Mouse (Mus musculus): Measurements from ENCODE around the gene Aplp2. TPM values are rescaled to one million over a fixed set of nuclear protein-coding genes. Genes with fewer than 3 reads are reported as not detected.
"Not testable (repeated sequence)": the region's sequence is repeated elsewhere in the genome, so short reads cannot be mapped to it uniquely, and the experiment has no call there.

Aplp2 gene
- total RNA-seq, 2 experiments from 2014 or later: 451 to 456 TPM

DNA sequence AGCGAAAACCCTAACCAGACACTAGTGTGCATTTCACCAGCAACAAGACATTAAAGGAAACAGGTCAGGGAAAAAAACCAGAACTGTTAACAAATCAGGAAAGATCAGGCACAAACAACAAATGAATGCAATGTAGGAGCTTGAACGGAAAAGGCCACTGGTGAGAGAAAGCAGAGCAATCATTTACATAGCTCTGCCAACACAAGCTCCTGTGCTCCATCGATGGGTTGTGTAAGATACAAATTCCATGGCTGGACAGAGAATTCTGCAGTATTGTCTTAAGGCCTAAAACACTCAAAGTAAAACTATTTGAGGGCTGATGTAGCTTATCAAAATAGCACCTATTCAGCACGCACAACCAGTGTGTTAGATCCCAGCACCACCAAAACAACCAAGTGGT, 28.6 kb downstream of the Aplp2 start:
- DNase-seq (ENCODE audit: extremely low spot score in 1 of 2, low spot score in 1 of 2): no peak

DNA sequence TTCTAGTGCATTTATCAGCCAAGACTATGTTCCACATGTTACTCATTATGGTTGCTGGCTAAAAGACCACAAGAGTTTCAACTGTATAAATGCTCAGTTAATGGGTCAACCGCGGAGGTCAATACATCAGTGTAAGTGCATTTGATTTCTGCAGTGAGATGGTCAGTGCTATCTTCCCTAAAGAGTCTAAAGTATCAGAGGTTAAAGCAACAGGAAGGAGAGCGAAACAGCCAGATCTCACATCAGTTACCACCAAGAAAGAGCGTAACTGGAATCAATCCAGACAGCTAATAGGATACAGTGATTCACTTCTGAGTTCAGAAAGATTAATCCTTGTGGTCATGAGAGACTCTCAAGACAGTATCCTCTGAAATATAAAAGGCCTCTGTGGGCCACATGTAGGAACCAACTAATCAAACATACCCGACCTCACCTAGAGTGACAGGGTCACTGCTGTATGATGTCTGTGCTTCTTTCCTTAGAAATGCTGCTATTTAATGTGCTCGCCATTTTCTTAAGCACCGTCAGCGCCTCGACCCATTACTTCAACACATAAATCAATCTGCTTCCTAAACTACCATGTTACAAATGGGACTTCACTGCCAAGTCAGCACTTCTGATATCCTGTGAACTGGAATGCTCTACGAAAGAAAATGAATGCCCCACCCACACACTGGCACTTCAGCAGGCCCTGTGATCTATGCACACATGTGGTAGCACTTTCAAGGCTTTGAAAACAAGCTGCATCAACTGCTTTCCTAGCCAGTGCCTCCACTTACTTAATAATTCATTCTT, 30.1 kb downstream of the Aplp2 start:
- no peak for DNase-seq (ENCODE audit: extremely low spot score in 1 of 2, low spot score in 1 of 2)

DNA sequence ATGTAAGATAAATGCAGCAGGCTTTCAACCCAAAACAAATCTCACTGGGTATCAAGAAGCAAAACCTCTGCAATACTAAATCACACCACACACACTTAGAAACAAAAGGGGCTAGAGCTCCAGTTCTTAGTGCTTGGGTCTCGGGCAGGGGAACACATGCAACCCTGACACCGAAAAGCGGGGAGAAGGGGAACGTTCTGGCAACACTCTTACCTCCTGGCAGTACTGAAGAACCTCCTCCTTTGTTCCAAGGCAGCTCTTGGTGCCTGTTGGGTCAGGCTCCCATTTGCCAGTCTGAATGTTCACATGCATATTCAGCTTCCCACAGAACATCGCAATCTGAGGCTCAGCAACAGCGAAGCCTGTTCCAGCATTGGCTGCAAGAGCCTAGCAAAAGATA, 33.9 kb downstream of the Aplp2 start:
- DNase-seq (ENCODE audit: extremely low spot score in 1 of 2, low spot score in 1 of 2): no peak

DNA sequence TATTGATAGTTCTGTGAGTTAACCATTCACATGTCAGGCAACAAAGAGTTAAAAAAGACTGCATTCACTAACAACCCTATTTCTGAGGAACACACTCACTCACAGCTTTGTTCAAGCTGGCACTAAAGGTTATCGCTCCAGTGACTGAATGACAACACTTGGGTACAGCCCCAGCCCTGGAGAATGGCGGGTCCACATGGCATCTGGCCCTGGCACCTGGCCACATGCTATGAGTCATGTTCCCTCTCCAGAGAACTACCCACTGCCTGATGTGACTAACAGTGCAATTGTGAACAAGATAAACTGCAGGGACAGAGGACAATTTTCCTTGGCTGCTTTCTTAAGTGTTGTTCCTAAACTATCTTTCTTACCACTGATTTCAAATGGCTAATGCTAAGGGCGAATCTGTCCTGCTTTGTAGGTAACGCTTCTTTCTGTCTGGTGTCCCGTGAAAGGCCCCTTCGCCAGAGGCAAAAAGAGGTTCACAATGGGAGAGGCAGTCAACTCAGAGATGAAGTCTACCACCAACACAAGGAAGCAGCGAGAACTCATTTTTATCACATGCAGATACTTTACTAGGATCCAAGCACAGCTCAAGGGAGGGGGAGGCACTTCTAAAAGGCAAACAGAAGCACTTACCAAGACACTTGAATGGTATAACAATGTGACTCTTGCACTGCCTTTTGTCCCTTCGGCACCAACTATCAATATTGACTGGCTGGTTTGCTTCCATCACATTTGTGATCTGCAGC, 35.1 kb downstream of the Aplp2 start:
- peak; percentile 51 to 77 for DNase-seq (ENCODE audit: extremely low spot score in 1 of 2, low spot score in 1 of 2)

DNA sequence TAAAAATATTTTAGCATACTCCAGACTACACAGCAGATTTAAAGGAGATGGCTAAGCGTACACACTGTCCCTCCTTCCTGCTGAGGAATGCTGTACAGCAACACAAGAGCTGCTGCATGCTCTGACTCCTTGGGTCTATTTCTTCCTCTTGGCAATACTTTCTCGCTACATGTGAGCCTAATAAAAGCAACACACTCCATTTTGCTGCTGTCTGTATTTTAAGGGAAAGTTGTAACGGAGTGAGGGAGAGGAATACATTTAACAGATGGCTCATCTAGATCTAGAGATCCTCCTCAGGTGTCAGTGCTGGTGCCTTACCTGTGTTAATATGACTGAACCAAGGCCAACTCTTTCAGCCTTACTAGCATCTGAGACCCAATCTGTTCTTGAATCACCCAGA, 35.6 kb downstream of the Aplp2 start:
- no peak for DNase-seq (ENCODE audit: extremely low spot score in 1 of 2, low spot score in 1 of 2)

DNA sequence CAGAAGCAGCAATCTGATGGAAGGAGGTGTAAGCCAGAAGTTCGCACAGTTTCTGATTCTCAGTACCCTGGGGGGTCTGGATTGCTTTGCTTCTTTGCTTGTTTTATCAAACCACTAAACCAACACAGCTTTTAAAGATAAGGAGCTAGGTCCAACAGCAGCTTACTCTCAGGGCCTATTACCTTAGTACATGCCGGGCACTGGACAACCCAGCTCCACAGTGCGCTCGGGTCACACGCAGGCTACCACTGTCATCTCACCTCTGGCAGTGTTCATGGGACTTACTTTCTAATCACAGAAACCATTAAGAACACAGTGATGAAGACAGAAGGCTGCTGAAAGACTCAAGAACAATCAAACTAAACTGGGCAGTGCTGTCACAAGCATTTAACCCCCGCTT, 36.3 kb downstream of the Aplp2 start:
- no peak for DNase-seq (ENCODE audit: extremely low spot score in 1 of 2, low spot score in 1 of 2)

DNA sequence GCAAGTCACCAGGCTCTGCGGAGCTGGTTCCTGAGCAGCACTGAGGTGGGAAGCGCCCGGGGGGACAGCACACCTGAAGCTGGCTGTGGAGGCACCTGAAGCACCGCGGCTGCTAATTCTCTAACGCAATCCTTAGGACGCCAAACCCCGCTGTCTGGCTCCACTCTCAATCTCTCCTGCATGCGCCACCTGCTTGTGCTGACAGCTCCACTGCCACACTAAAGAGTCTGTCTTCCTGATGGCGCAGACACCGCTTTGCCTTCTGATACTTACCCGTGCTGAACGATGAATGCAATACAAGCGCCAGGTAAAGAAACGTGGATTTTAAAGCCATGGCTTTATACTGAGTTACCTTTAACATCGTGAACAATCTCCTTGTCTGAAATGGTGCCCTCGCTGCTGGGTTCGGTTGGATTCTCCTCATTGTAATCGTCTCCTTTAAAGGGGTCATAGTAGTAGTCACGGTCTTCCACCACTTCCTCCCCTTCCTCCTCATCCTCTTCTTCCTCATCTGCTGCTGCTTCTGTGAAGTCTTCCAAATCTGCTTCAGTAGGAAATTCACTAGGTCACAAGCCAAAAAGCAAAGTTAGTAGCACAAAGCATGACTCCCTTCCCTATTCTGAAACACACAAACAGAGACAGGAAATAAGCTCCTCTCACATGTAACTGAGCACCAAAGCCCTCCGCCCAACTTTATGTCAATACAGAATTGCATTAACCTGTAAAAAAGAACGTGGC, 43.1 kb downstream of the Aplp2 start:
- no peak for DNase-seq (ENCODE audit: extremely low spot score in 1 of 2, low spot score in 1 of 2)

DNA sequence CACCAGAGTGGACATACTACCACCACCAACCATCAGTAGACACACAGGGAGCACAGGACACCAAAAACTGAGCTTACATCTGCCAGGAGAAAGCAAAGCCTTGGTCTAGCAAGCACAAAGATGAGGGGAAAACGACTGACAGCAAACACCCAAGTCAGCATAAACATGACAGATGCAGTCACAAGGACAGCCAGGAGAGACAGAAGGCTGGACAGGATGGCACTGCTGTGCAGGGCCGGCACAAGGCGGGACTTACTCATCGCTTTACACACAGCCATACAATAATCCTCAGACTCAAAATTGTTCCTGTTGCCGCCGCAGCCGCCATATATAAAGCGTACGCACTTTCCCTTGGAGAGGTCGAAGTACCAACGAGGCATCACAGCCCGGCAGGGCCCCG, 44.3 kb downstream of the Aplp2 start:
- DNase-seq (ENCODE audit: extremely low spot score in 1 of 2, low spot score in 1 of 2): no peak

DNA sequence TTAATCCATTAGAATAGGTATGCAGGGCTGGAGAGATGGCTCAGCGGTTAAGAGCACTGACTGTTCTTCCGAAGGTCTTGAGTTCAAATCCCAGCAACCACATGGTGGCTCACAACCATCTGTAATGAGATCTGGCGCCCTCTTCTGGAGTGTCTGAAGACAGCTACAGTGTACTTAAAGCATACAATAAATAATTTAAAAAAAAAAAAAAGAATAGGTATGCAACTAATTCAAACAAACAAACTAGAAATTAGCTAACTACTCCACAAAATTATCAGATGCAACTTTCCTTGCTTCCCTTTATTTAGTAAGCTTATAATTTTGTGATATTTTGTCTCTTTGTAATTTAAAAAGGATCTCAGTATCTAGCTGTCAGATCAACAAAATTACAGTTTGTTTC, 46.1 kb downstream of the Aplp2 start:
- DNase-seq (ENCODE audit: extremely low spot score in 1 of 2, low spot score in 1 of 2): not testable (repeated sequence)

DNA sequence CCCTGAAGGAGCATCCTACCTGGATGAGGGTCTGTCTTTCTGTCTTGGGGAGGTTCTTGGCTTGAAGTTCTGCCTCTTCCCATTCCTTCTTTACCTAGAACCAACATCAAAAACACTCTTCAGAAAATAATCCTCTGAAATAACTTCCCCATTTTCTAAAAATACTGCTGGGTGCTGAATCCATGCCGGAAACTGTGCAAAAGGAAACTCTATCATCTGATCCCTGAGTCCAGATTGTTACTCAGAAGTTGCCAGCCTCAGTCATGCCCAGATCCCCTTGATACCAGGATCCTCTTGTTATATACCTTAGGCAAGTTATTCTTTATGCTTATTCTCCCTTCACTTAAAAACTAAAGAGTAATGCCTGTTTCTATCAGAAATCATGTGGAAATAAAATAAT, 48.3 kb downstream of the Aplp2 start:
- no peak for DNase-seq (ENCODE audit: extremely low spot score in 1 of 2, low spot score in 1 of 2)

DNA sequence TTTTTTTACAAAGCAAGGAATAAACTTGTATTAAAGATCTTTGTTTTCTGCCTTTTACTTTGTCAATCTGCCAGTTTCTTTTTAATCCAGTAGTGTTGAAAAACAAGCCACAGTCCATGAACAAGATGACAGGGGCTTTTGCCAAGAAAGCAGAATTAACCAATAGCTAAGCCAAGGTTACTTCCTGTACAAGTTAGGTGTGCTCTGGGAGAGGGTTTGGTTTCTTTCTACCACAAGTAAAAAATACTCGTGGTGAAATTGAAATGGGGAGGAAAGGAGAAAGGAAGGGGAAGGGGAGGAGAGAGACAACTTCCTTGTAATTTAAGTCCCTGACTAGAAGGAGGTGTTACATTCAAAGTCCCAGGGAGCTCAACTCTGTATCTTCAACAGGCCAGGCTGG, 48.7 kb downstream of the Aplp2 start:
- DNase-seq (ENCODE audit: extremely low spot score in 1 of 2, low spot score in 1 of 2): no peak

DNA sequence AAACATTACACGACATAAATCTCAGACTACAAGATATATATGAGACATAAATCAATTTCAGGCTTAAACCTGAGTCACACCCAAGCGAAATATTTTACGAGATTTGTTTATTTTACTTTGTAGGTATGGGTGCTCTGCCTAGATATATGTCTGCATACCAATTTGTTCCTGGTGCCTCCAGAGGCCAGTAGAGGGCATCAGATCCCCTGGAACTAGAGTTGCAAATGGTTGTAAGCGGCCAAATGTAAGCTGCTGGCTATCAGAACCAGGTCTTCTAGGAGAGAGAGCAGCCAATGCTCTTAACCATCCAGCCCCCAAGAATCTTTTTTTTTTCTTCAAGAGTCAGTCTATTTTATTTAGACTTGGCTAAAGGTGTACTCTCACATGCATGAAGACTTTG, 51.7 kb downstream of the Aplp2 start:
- no peak for DNase-seq (ENCODE audit: extremely low spot score in 1 of 2, low spot score in 1 of 2)

DNA sequence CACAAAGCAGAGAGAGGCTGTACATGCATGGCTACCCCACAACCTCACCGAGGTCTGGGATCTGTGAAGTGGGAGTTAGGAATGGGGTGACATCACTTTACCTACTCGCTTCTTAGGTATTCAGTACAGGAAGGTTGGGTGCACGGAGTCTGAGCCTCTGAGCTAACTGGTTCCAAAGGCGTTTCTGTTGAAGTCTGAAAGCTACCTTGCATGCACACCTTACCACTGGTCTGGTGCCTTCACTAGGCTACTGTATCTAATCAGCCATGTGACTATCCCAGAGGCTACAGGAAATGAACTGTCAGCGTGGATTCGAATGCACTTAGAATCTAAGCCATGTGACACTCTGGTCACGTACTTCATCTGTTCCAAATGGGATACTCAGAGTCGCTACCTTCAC, 55.0 kb downstream of the Aplp2 start:
- no peak for DNase-seq (ENCODE audit: extremely low spot score in 1 of 2, low spot score in 1 of 2)

DNA sequence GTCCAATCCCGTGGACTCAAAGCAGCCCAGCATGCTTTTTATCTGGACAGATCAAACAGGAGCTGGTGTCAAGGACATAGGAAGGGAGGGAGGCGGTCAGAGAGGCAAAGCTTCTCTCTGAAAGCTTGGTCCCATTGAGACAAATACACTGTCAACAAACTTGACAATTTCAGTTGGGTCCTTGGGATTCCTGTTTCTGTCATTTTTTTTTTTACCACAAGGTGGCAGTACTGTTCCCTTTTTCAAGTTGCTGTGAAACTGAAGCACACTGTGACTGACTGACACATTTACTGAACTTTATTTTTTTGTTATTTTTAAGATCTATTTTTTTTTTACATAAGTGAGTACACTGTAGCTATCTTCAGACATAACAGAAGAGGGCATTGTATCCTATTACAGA, 60.6 kb downstream of the Aplp2 start:
- DNase-seq (ENCODE audit: extremely low spot score in 1 of 2, low spot score in 1 of 2): no peak

DNA sequence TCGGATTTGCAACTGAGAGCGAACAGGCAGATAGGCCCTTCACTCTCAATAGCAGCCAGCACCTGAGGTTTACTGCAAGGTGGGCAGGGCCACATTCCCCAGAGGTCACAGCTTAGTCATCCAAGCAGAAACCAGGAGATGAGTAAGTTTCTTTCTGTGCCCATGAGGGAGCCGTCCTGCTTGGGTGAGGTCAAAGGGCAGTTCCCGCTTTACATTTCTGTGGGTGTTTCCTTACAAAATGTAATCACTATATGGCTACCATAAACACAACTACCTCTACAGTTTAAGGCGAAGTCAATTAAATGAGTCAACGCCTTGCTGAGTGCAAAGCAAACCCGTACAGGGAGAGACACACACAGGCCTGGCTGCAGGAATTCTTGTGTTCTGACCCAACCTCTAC, 63.5 kb downstream of the Aplp2 start:
- DNase-seq (ENCODE audit: extremely low spot score in 1 of 2, low spot score in 1 of 2): no peak

DNA sequence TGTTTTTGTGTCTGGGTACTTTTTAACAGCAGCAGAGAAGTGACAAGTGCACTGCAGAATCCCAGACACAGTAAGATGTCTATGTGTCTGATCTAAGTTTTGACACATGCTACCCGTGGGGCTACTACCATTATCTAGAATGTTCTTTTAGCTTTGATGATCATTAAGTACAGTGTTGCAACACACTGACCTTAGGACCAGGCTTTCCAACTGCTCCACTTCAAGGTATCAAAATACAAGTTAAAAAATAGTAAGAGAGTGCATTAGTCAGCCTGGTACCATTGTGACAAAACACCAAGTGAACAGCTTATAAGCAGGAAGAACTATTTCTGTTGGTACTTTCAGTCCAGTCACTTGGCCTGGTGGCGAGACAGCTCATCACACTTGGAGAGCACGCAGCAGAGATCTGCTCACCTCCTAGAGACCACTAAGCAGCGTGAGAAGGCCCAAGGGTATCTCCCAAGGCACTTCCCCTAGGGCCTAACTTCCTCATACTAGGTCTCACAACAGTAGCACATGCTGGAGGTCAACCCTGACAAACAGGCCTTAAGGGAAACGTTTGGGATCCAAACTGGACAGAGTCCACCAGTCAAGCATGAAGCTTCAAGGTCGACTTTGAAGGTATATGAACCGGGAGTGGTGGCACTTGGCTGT, 66.2 kb downstream of the Aplp2 start:
- no peak for DNase-seq (ENCODE audit: extremely low spot score in 1 of 2, low spot score in 1 of 2)

DNA sequence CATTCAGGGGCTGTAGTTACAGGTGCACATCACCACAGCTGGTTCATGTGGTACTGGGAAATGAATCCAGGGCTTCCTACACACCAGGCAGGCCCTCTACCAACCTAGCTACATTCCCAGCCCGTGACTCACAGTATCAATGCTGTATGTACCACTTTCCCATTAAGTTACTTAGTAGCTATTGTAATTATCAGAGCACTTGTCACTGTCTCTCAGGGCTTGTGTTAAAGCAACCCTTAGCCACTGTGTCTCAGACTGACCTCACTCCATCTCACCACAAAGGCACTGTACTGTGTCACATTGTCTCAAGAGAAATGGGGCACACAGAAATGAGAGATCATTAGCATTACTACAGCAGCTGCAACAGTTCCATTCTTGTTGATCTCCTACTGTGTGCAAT, 68.7 kb downstream of the Aplp2 start:
- no peak for DNase-seq (ENCODE audit: extremely low spot score in 1 of 2, low spot score in 1 of 2)

DNA sequence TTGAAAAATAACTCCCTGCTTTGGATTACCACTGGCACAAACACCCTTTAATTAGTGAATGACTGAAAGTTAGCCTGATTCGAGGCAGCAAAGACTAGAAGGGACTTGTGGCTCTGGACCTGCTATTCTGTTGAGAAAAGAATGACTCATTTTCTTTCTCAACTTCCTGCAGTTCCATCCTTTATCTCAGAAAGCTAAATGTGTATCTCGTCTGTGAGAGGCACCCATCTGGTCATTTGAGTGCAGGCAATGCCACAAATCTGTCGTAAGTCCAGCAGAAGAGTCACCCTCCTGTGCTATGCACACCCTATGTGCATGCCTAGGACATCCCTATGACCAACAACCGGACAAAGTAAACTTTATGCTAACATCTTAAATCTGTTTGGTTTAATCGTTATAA, 78.5 kb downstream of the Aplp2 start:
- DNase-seq (ENCODE audit: extremely low spot score in 1 of 2, low spot score in 1 of 2): no peak

DNA sequence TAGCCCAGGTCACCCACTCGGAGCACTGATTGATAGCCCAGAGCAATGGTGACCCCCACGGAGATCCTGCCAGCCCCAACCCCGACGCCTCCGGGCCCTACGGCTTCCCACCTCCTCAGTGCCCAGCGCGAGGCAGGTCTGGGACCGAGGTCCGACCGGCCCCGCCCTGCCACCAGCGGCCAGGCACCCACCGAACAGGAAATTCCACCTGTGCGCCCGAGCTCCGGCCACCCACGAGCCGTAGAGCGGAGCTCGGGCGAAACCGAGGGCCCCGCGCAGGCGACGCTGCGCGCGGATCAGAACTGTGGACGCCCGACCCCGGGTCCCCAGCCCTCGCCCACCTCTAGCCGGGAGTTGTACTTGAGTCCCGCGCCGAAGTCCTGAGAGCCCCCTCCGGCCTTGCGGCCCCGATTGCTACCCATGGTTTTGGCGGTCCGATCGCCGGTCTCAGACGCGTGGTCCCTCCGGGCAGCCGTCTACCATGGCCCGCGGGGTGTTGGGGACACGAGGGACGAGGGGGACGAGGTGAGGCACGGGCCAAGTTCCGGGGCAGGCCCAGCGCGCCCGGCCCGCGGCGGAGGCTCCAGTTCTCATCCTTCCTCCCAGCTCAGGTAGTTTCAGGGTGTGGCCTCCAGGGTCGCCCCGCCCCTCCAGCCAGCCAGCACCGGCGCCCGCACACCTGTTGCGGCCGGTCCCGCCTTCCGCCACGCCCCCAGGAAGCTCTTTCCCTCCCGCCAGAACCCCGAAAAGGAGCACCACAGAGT, 80.2 kb downstream of the Aplp2 start, which contains the start of gene St14:
TSS of gene St14 (minus strand) at position 649 of the 764 bp plus-strand sequence.
- DNase-seq (ENCODE audit: extremely low spot score in 1 of 2, low spot score in 1 of 2): no peak
